Mouse (Mus musculus): ENCODE results near the gene Ntan1.
"Not testable (repeated sequence)": the region's sequence is repeated elsewhere in the genome, so short reads cannot be mapped to it uniquely, and the experiment has no call there.

The Ntan1 gene

GRCm38 (mm10) chr16:13834382-13834781 is 15.7 kb downstream of the Ntan1 start:
- DNase-seq = no peak

- DNase-seq = no peak
These were observed 21.4 kb downstream of the Ntan1 start for GRCm38 (mm10) chr16:13840056-13840455.

GRCm38 (mm10) chr16:13840956-13841355 is 22.3 kb downstream of the Ntan1 start:
- DNase-seq = no peak

GRCm38 (mm10) chr16:13845031-13845430 is 26.4 kb downstream of the Ntan1 start:
- no peak for DNase-seq

- no peak for DNase-seq
These were observed 28.0 kb downstream of the Ntan1 start for GRCm38 (mm10) chr16:13846675-13847074.

- DNase-seq = no peak
These were observed 29.7 kb downstream of the Ntan1 start for GRCm38 (mm10) chr16:13848310-13848709.

GRCm38 (mm10) chr16:13851446-13851845 is 32.8 kb downstream of the Ntan1 start:
- no peak for DNase-seq

GRCm38 (mm10) chr16:13853886-13854285 is 35.2 kb downstream of the Ntan1 start:
- DNase-seq = no peak

GRCm38 (mm10) chr16:13866076-13866475 is 47.4 kb downstream of the Ntan1 start:
- no peak for DNase-seq

GRCm38 (mm10) chr16:13866616-13867015 is 48.0 kb downstream of the Ntan1 start:
- no peak for DNase-seq

GRCm38 (mm10) chr16:13867406-13867805 is 48.8 kb downstream of the Ntan1 start:
- not testable (repeated sequence) for DNase-seq

GRCm38 (mm10) chr16:13867910-13868514 is 49.4 kb downstream of the Ntan1 start:
- no peak for DNase-seq

GRCm38 (mm10) chr16:13875483-13875882 is 56.8 kb downstream of the Ntan1 start:
- DNase-seq = no peak

- DNase-seq = no peak
These were observed 64.6 kb downstream of the Ntan1 start for GRCm38 (mm10) chr16:13883094-13883774.
